Mouse (Mus musculus) neutrophil, adult 5-6 weeks (primary cell): ENCODE data around the gene Eif3j1. TPM values are rescaled to one million over a fixed set of nuclear protein-coding genes. Genes with fewer than 3 reads are reported as not detected.

ENCODE experiments used
- ATAC-seq: fragments of 151-379, 151-347 bp; 2 replicates; pipeline ENCODE4 v1.8.0; 2017; ENCODE audit warnings: mild to moderate bottlenecking, moderate TSS enrichment; ENCODE audit not compliant: insufficient number of reproducible peaks, poor library complexity, low FRiP score, severe bottlenecking; ENCODE audit errors: extremely low read depth
- total RNA-seq: library from RNA; stranded (forward); fragments of 200-1000 nt; gene quantifications from 2 replicates; pipeline ENCODE4 v1.2.3, GENCODE M21; 2017

Eif3j1 gene
- total RNA-seq, 1 experiment from 2014 or later, result 22.3 TPM

GRCm38 (mm10) chr2:122086446-122086845, 58.1 kb downstream of the Eif3j1 start:
- no peak for ATAC-seq

- no peak for ATAC-seq
Measured at GRCm38 (mm10) chr2:122093844-122094243, 65.5 kb downstream of the Eif3j1 start.

- ATAC-seq, result peak; percentile 33; the same call in 1 of the 2 replicates
Measured at GRCm38 (mm10) chr2:122097686-122098085, 69.3 kb downstream of the Eif3j1 start.

GRCm38 (mm10) chr2:122102070-122102469, 73.7 kb downstream of the Eif3j1 start:
- ATAC-seq, result peak; percentile 61; the same call in 1 of the 2 replicates

Other genes starting within 250 kb of the Eif3j1 start
- gene Frmd5, start 221.5 kb upstream of the Eif3j1 start, total RNA-seq, result not detected in 2 replicates
- 8.8 and 22.0 TPM in 2 replicates for gene Casc4, start 161.6 kb upstream of the Eif3j1 start, total RNA-seq
- gene Ctdspl2, start 72.5 kb upstream of the Eif3j1 start, total RNA-seq, result 60.2 and 69.8 TPM in 2 replicates
- 0.25 TPM in 1 of 2 replicates, not detected in the other for gene Mageb3, start 72.5 kb upstream of the Eif3j1 start, total RNA-seq
- 26.4 and 30.3 TPM in 2 replicates for gene Spg11, start 89.8 kb downstream of the Eif3j1 start, total RNA-seq
- gene B2m, start 119.1 kb downstream of the Eif3j1 start, total RNA-seq, result 2,529 and 2,921 TPM in 2 replicates
- gene Trim69, start 132.2 kb downstream of the Eif3j1 start, total RNA-seq, result not detected in 2 replicates
- not detected in 2 replicates for gene Patl2, start 157.6 kb downstream of the Eif3j1 start, total RNA-seq
- gene Terb2, start 157.7 kb downstream of the Eif3j1 start, total RNA-seq, result not detected in 2 replicates
- 12.6 and 15.3 TPM in 2 replicates for gene Sord, start 206.2 kb downstream of the Eif3j1 start, total RNA-seq